Comparison of ENCODE assay signal across 24 mouse cellular contexts in genomic region chr9:85528421-85528820, GRCm38 (mm10).
DNase-seq lines count a peak whose midpoint lies in the region; ATAC-seq and TF ChIP-seq lines count a peak whose summit lies in the region.
"Had no signal": no experiment of that assay in that cellular context is flagged by ENCODE, and none has a peak within 500 bp of the region (broad histone marks: within the 10 kb centered on the region; RNA-seq: fewer than 3 reads in every experiment).

No protein-coding gene starts in this region.

- H3K4me1 ChIP-seq in midbrain, embryonic 14.5 days (ENCODE audit: control insufficient read depth, insufficient read depth, low read length) = no peaks in the 10 kb centered on the region
- no peaks in the 10 kb centered on the region for H3K4me1 ChIP-seq in midbrain, postnatal 0 days (ENCODE audit: insufficient read depth, low read length)
- H3K4me1 ChIP-seq in midbrain, embryonic 16.5 days (ENCODE audit: control insufficient read depth, insufficient read depth, low read length) = no peaks in the 10 kb centered on the region
- no peaks in the 10 kb centered on the region for H3K4me1 ChIP-seq in midbrain, embryonic 10.5 days
- H3K4me1 ChIP-seq: embryonic facial prominence, embryonic 10.5 days; embryonic facial prominence, embryonic 12.5 days; forebrain, embryonic 13.5 days; forebrain, embryonic 15.5 days had no signal

- H3K9me3 ChIP-seq in midbrain, embryonic 14.5 days (ENCODE audit: control insufficient read depth, low read length) = no peaks in the 10 kb centered on the region
- no peaks in the 10 kb centered on the region for H3K9me3 ChIP-seq in midbrain, postnatal 0 days (ENCODE audit: low read length)
- no peaks in the 10 kb centered on the region for H3K9me3 ChIP-seq in midbrain, embryonic 16.5 days (replicated peaks; ENCODE audit: control insufficient read depth, low read length, poor library complexity, severe bottlenecking)
- no peaks in the 10 kb centered on the region for H3K9me3 ChIP-seq in midbrain, embryonic 10.5 days (replicated peaks)
- H3K9me3 ChIP-seq: embryonic facial prominence, embryonic 10.5 days; embryonic facial prominence, embryonic 12.5 days; forebrain, embryonic 13.5 days; forebrain, embryonic 15.5 days; G1E had no signal

- 82% methylated on average over 3 of the region's 3 CpGs for WGBS in midbrain, embryonic 14.5 days
- WGBS in midbrain, postnatal 0 days = 64% methylated on average over 3 of the region's 3 CpGs
- WGBS in midbrain, embryonic 16.5 days = 73% methylated on average over 3 of the region's 3 CpGs
- WGBS in midbrain, embryonic 10.5 days = 96% methylated on average over 3 of the region's 3 CpGs

- H3K27me3 ChIP-seq in midbrain, embryonic 14.5 days (ENCODE audit: control insufficient read depth, insufficient read depth, low read length) = no peaks in the 10 kb centered on the region
- no peaks in the 10 kb centered on the region for H3K27me3 ChIP-seq in midbrain, postnatal 0 days (ENCODE audit: insufficient read depth, low read length)
- H3K27me3 ChIP-seq in midbrain, embryonic 16.5 days (ENCODE audit: control insufficient read depth, insufficient read depth, low read depth, low read length) = no peaks in the 10 kb centered on the region
- H3K27me3 ChIP-seq in midbrain, embryonic 10.5 days (ENCODE audit: low read depth, poor library complexity, severe bottlenecking) = no peaks in the 10 kb centered on the region
- H3K27me3 ChIP-seq: CH12.LX; embryonic facial prominence, embryonic 12.5 days; forebrain, embryonic 13.5 days; forebrain, embryonic 15.5 days; Patski had no signal

- H3K27ac ChIP-seq in midbrain, embryonic 14.5 days (replicated peaks; ENCODE audit: low read depth, low read length) = no peak overlapping the region
- no peak overlapping the region for H3K27ac ChIP-seq in midbrain, postnatal 0 days (ENCODE audit: low read depth, low read length)
- H3K27ac ChIP-seq in midbrain, embryonic 16.5 days (ENCODE audit: low read length) = no peak overlapping the region
- no peak overlapping the region for H3K27ac ChIP-seq in midbrain, embryonic 10.5 days (replicated peaks)
- H3K27ac ChIP-seq: embryonic facial prominence, embryonic 10.5 days; embryonic facial prominence, embryonic 12.5 days; forebrain, embryonic 13.5 days; forebrain, embryonic 15.5 days had no signal

- no peaks in the 10 kb centered on the region for H3K36me3 ChIP-seq in midbrain, embryonic 14.5 days (ENCODE audit: control insufficient read depth, insufficient read depth, low read length)
- no peaks in the 10 kb centered on the region for H3K36me3 ChIP-seq in midbrain, postnatal 0 days (ENCODE audit: insufficient read depth, low read length)
- H3K36me3 ChIP-seq in midbrain, embryonic 16.5 days (ENCODE audit: control insufficient read depth, insufficient read depth, low read length) = no peaks in the 10 kb centered on the region
- H3K36me3 ChIP-seq in midbrain, embryonic 10.5 days = no peaks in the 10 kb centered on the region
- H3K36me3 ChIP-seq: embryonic facial prominence, embryonic 10.5 days; embryonic facial prominence, embryonic 12.5 days; forebrain, embryonic 15.5 days; G1E had no signal

- no peak overlapping the region for H3K9ac ChIP-seq in midbrain, embryonic 14.5 days (replicated peaks; ENCODE audit: low read length)
- no peak overlapping the region for H3K9ac ChIP-seq in midbrain, postnatal 0 days (replicated peaks; ENCODE audit: low read length, poor library complexity, severe bottlenecking)
- H3K9ac ChIP-seq in midbrain, embryonic 16.5 days (ENCODE audit: low read depth, low read length) = no peak overlapping the region
- H3K9ac ChIP-seq: embryonic facial prominence, embryonic 12.5 days; forebrain, embryonic 13.5 days; forebrain, embryonic 15.5 days; forebrain, postnatal 0 days had no signal

- no peak overlapping the region for H3K4me2 ChIP-seq in midbrain, embryonic 14.5 days (ENCODE audit: low read length)
- no peak overlapping the region for H3K4me2 ChIP-seq in midbrain, postnatal 0 days (ENCODE audit: low read depth, low read length, poor library complexity, severe bottlenecking)
- H3K4me2 ChIP-seq in midbrain, embryonic 16.5 days (ENCODE audit: low read length) = no peak overlapping the region
- H3K4me2 ChIP-seq: embryonic facial prominence, embryonic 12.5 days; forebrain, embryonic 13.5 days; forebrain, embryonic 15.5 days had no signal

- ATAC-seq in midbrain, embryonic 14.5 days (ENCODE audit: low FRiP score, low TSS enrichment) = no peak
- ATAC-seq in midbrain, postnatal 0 days (ENCODE audit: low FRiP score) = no peak
- ATAC-seq in midbrain, embryonic 16.5 days = peak; percentile 56; the same call in 1 of the 2 replicates
- ATAC-seq in megakaryocyte-erythroid progenitor cell, adult 5-6 weeks (replicated peaks; ENCODE audit: low FRiP score, low TSS enrichment, poor library complexity, severe bottlenecking) = no peak
- ATAC-seq: activated CD4-positive, CD25-positive, alpha-beta regulatory T cell, adult 4 months; CD4-positive, CD25-positive, alpha-beta regulatory T cell, adult 4 months; forebrain, embryonic 13.5 days; forebrain, embryonic 15.5 days; forebrain, postnatal 0 days; Patski had no signal

- TF ChIP-seq CTCF in midbrain, postnatal 0 days (IDR thresholded peaks at IDR 0.05) = no peak

- DNase-seq in midbrain, embryonic 14.5 days = peak; percentile 6
- no peak for DNase-seq in midbrain, postnatal 0 days (ENCODE audit: low spot score)
- no peak for DNase-seq in midbrain, embryonic 10.5 days (ENCODE audit: low spot score)
- DNase-seq: adrenal gland, adult 8-10 months; adrenal gland, postnatal 14 days; adrenal gland, postnatal 36 days; B cell, adult 2 months; cerebellum, adult 11-12 months; cerebellum, adult 2 months; cerebellum, adult 9-10 months; cerebellum, postnatal 10 days; cerebellum, postnatal 25 days; forebrain, postnatal 0 days had no signal

- no peak overlapping the region for H3K4me3 ChIP-seq in midbrain, embryonic 14.5 days (replicated peaks; ENCODE audit: low read depth, low read length)
- no peak overlapping the region for H3K4me3 ChIP-seq in midbrain, postnatal 0 days (ENCODE audit: low read depth, low read length)
- H3K4me3 ChIP-seq in midbrain, embryonic 16.5 days (ENCODE audit: low read depth, low read length) = no peak overlapping the region
- no peak overlapping the region for H3K4me3 ChIP-seq in midbrain, embryonic 10.5 days
- H3K4me3 ChIP-seq: embryonic facial prominence, embryonic 10.5 days; embryonic facial prominence, embryonic 12.5 days; forebrain, embryonic 13.5 days; forebrain, embryonic 15.5 days had no signal
